Mouse (Mus musculus) forebrain, embryonic 15.5 days (tissue): Measurements from ENCODE around the gene Tpgs1. TPM values are rescaled to one million over a fixed set of nuclear protein-coding genes. Genes with fewer than 3 reads are reported as not detected.

Experiments
- ATAC-seq: fragments of 200-750 bp; cut with Nextera tagmentation; replicated peaks from 2 replicates; pipeline ENCODE4 v1.8.0; 2017; ENCODE audit warnings: mild to moderate bottlenecking, moderate TSS enrichment, moderate library complexity
- H3K27ac ChIP-seq: fragments of 300-500 bp; sonication (generic); replicated peaks from 2 replicates; pipeline ENCODE4 v1.5.1; 2015; ENCODE audit warnings: mild to moderate bottlenecking, inconsistent platforms
- H3K27me3 ChIP-seq: fragments of 300-500 bp; sonication (generic); 2 replicates; pipeline ENCODE4 v1.6.1; 2015; ENCODE audit warnings: inconsistent platforms
- H3K36me3 ChIP-seq: fragments of 300-500 bp; sonication (generic); 2 replicates; pipeline ENCODE4 v1.6.1; 2015; ENCODE audit warnings: mild to moderate bottlenecking, inconsistent platforms
- H3K4me1 ChIP-seq: fragments of 300-500 bp; sonication (generic); 2 replicates; pipeline ENCODE4 v1.6.1; 2015; ENCODE audit warnings: inconsistent platforms
- H3K4me2 ChIP-seq: fragments of 300-500 bp; sonication (generic); replicated peaks from 2 replicates; pipeline ENCODE4 v1.6.1; 2015; ENCODE audit warnings: mild to moderate bottlenecking, inconsistent platforms
- H3K4me3 ChIP-seq: fragments of 300-500 bp; sonication (generic); 2 replicates; pipeline ENCODE4 v1.5.1; 2015; ENCODE audit warnings: mild to moderate bottlenecking, inconsistent platforms
- H3K9ac ChIP-seq: fragments of 300-500 bp; sonication (generic); replicated peaks from 2 replicates; pipeline ENCODE4 v1.6.1; 2015; ENCODE audit warnings: mild to moderate bottlenecking, inconsistent platforms
- H3K9me3 ChIP-seq: fragments of 300-500 bp; sonication (generic); 2 replicates; pipeline ENCODE4 v1.6.1; 2016; ENCODE audit warnings: inconsistent platforms
- WGBS: fragments of 180-500 bp; shearing (Covaris S2); methylation state at CpG from one replicate; pipeline ENCODE4 v1.1.7; 2015; ENCODE audit warnings: mixed read lengths; 5-methylcytosine and 5-hydroxymethylcytosine counted together
- polyA plus RNA-seq: library from polyadenylated mRNA; unstranded; fragments of >200 nt; fragmentation: Nextera tagmentation; extraction: Ambion mirVana; gene quantifications from 2 replicates; pipeline ENCODE4 v1.2.1, GENCODE M21; 2015

Gene Tpgs1
- polyA plus RNA-seq, 1 experiment from 2014 or later = 80.0 TPM

DNA sequence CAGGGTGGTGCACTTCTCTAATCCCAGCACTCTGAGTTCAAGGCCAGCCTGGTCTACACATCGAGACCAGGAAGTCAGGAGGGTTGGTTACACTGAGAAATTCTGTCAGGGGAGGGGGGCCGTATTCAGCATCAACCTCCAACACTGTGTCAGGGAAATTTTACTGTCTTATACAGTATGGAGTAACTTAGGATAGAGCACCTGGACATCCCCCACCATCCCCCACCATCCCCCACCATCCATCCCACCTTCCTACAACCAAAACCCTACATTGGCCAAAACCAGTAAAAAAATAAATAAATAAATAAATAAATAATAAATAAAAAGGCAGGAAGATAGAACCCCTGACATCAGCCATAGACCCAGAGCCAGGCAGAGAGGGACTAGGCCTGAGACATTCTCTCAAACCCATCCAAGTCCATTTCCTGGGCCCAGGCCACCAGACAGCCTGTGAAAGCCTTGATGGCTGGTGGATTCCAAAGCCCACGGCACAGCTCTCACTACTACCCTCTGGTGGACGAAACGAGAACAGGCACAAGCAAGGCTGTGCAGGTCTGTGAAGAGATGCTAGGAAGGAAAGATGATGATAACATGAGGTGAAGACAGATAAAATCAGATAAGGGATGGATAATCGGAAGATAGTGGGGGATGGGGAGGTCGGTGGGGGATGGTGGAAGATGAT is 20.0 kb upstream of the Tpgs1 start:
- H3K4me1 ChIP-seq = no peaks in the 10 kb centered on the region
- H3K27ac ChIP-seq = no peak overlapping the region
- no peak overlapping the region for H3K4me2 ChIP-seq
- H3K36me3 ChIP-seq = no peaks in the 10 kb centered on the region
- H3K9me3 ChIP-seq = no peaks in the 10 kb centered on the region
- 32% methylated on average over 7 of the region's 7 CpGs for WGBS
- H3K27me3 ChIP-seq = no peaks in the 10 kb centered on the region
- H3K9ac ChIP-seq = no peak overlapping the region
- peak; percentile 58 for ATAC-seq
- H3K4me3 ChIP-seq = no peak overlapping the region

DNA sequence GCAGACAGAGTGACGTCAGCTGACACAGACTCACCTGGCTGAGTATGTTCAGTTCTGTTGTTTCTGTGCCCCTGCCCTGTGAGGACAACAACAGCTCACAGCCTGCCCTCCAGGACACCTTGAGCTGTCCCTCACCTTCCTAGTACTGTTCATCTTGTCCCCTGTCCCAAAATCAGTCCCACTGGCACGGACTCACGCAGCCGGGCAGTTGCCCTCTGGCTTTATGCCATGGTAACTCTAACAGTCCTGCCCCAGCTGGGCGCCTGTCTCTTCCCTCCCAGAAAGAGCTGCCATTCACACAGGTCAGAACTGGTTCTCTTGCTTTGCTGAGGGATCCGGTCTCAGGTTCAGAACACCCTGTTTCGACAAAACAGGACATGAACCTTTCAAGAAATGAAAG is 16.4 kb upstream of the Tpgs1 start:
- H3K27me3 ChIP-seq = no peaks in the 10 kb centered on the region
- H3K36me3 ChIP-seq = no peaks in the 10 kb centered on the region
- H3K4me3 ChIP-seq = no peak overlapping the region
- no peak overlapping the region for H3K27ac ChIP-seq
- no peaks in the 10 kb centered on the region; the same call in none of the 2 replicates for H3K4me1 ChIP-seq
- H3K9me3 ChIP-seq = no peaks in the 10 kb centered on the region
- no peak overlapping the region for H3K9ac ChIP-seq
- WGBS = 84% methylated on average over 7 of the region's 7 CpGs
- no peak overlapping the region for H3K4me2 ChIP-seq
- ATAC-seq = no peak

DNA sequence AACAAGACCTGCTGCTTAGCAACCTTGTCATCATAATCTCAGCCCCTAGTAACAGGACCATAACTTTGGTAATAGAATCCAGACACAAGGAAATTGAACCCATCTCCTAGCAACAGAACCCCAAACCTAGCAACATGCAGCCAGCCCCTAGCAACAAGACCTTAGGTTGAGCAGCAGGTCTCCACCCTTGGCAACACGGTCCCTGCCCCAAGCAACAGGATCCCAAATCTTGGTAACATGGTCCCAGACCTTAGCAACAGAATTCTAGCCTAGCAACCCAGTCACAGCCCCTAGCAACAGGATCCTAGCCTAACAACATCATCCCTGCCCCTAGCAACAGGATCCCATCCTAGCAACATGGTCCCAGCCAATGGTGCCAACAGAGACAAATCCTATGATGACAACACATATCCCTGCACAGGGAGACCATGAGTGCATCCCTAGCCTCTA is 14.2 kb upstream of the Tpgs1 start:
- H3K4me1 ChIP-seq = no peaks in the 10 kb centered on the region; the same call in none of the 2 replicates
- H3K4me3 ChIP-seq = no peak overlapping the region
- WGBS = 21% methylated on average over 1 of the region's 1 CpGs
- H3K27me3 ChIP-seq = no peaks in the 10 kb centered on the region
- H3K9ac ChIP-seq = no peak overlapping the region
- peak; percentile 85 for ATAC-seq
- no peaks in the 10 kb centered on the region for H3K36me3 ChIP-seq
- no peaks in the 10 kb centered on the region for H3K9me3 ChIP-seq
- H3K4me2 ChIP-seq = no peak overlapping the region
- H3K27ac ChIP-seq = peak overlapping the region; percentile 62

DNA sequence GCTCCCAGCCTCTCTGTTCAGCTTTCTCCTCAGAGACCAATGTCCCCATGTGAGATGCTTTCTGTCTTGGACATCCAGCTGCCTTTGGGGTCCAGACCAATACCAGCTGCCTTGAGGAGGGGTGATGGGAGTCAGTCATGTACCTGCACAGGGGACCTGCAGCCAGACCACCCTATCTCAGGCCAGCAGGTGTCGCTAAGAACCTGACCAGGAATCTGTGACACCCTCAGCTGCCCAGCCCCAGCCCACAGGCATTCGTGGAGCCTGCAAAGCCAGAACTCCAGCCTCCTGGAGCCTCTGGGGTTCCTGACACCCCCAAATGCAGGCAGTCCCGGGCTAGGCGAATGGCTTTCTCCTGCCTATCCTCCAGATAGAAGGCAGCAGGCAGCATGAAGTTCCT is 10.3 kb upstream of the Tpgs1 start:
- Histone ChIP-seq H3K4me3 (no peak overlapping the region), H3K27me3 (no peaks in the 10 kb centered on the region), H3K9ac (no peak overlapping the region), H3K4me2 (no peak overlapping the region), H3K36me3 (no peaks in the 10 kb centered on the region), H3K4me1 (no peaks in the 10 kb centered on the region; the same call in none of the 2 replicates), H3K27ac (no peak overlapping the region), H3K9me3 (no peaks in the 10 kb centered on the region)
- ATAC-seq = no peak
- WGBS = 24% methylated on average over 4 of the region's 4 CpGs

DNA sequence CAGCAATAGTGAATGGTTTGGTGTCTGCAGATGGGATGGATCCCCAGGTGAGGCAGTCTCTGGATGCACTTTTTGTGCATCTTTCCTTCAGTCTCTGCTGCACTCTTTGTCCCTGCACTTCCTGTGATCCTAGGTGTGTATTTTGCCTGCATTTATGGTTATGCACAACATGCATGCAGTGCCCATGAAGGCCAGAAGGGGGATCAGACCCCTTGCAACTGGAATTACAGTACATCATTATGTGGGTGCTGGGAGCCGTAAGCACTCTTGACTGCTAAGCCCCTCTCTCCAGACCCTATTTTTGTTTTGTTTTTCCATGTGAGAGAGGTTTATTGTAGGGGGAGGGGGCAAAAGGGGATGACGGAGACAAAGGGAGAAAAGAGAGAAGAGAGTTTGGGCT is 8.9 kb upstream of the Tpgs1 start:
- no peak overlapping the region for H3K4me3 ChIP-seq
- no peaks in the 10 kb centered on the region for H3K27me3 ChIP-seq
- H3K27ac ChIP-seq = no peak overlapping the region
- H3K9me3 ChIP-seq = no peaks in the 10 kb centered on the region
- H3K4me2 ChIP-seq = no peak overlapping the region
- ATAC-seq = no peak
- 62% methylated on average over 2 of the region's 2 CpGs for WGBS
- H3K9ac ChIP-seq = no peak overlapping the region
- no peaks in the 10 kb centered on the region for H3K36me3 ChIP-seq
- no peaks in the 10 kb centered on the region; the same call in 1 of the 2 replicates for H3K4me1 ChIP-seq

DNA sequence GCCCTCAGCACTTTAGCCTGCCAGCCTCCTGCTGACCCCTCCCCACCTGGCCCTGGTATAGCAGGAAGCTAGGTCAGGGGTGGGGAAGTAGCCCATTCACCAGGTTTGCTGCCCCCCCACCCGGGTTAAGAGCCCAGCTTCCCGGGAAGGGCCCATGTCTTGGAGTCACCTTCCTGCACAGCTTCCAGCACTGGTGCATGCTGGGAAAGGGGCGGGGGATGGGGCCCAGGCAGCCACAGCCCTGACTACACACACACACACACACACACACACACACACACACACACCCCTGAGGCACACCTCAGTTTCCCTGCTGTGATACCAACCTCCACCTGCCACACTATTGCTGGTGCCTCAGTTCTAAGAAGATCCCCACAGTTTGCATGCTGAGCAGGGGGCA is 7.3 kb upstream of the Tpgs1 start:
- H3K4me2 ChIP-seq = no peak overlapping the region
- H3K27ac ChIP-seq = no peak overlapping the region
- no peak overlapping the region for H3K4me3 ChIP-seq
- H3K36me3 ChIP-seq = no peaks in the 10 kb centered on the region
- no peaks in the 10 kb centered on the region for H3K9me3 ChIP-seq
- ATAC-seq = no peak
- no peaks in the 10 kb centered on the region for H3K4me1 ChIP-seq
- no peak overlapping the region for H3K9ac ChIP-seq
- 71% methylated on average over 3 of the region's 3 CpGs for WGBS
- H3K27me3 ChIP-seq = no peaks in the 10 kb centered on the region

DNA sequence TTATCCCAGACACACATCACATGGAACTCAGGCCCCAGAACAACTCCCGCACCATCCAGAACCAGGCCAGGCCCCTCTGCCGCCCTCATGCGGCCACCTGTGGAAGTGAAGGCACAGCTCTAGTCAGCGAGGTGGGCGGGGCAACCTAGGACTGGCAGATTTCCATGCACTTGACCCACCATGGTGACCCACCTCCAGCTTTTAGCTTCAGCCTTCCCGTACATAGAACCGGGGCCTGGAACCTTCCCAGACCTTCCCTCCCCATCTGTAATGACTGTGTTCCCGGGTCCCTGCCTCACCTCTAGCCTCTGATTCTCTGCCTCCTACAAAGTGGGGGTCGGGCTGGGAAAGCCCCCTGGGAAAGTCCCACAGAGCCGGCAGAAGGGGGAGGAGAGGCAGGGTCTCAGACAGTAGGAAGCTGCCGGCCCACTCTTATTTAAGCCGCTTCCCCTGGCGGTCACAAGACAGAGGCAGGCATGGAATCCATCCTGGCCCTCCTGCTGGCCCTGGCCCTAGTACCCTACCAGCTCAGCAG is 5.0 kb upstream of the Tpgs1 start, which contains the start of gene Madcam1:
Madcam1 (plus strand) TSS at position 429 of the 535 bp plus-strand sequence.
- WGBS = 12% methylated on average over 13 of the region's 13 CpGs
- no peak within 1 kb of the TSS for H3K9ac ChIP-seq
- ATAC-seq = no peak
- no peak within 1 kb of the TSS for H3K4me3 ChIP-seq
- H3K27me3 ChIP-seq = no peaks in the 10 kb centered on the region
- no peaks in the 10 kb centered on the region for H3K36me3 ChIP-seq
- H3K27ac ChIP-seq = no peak within 1 kb of the TSS
- H3K4me1 ChIP-seq = peaks cover 8% of the 10 kb centered on the region
- H3K9me3 ChIP-seq = no peaks in the 10 kb centered on the region
- no peak within 1 kb of the TSS for H3K4me2 ChIP-seq

DNA sequence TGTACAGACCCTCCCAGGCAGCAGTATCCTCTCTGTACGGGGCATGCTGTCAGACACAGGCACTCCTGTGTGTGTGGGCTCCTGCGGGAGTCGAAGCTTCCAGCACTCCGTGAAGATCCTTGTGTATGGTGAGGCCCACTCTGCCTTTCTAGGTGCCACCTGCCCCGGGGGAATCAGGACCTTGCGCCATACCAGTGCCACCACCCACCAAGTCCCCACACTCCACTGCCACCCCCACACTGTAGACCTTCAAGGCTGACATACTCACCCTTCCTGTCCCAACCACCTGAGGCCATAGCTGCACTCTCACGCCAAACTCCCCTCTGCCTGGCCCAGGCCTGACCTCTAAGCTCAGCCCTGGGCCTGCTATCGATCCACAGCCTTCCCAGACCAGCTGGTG is 4.1 kb upstream of the Tpgs1 start:
- 84% methylated on average over 8 of the region's 8 CpGs for WGBS
- Histone ChIP-seq H3K4me3 (no peak overlapping the region), H3K9ac (no peak overlapping the region), H3K9me3 (no peaks in the 10 kb centered on the region), H3K27ac (no peak overlapping the region), H3K4me1 (peaks cover 9% of the 10 kb centered on the region), H3K36me3 (no peaks in the 10 kb centered on the region), H3K27me3 (no peaks in the 10 kb centered on the region), H3K4me2 (no peak overlapping the region)
- ATAC-seq = no peak

DNA sequence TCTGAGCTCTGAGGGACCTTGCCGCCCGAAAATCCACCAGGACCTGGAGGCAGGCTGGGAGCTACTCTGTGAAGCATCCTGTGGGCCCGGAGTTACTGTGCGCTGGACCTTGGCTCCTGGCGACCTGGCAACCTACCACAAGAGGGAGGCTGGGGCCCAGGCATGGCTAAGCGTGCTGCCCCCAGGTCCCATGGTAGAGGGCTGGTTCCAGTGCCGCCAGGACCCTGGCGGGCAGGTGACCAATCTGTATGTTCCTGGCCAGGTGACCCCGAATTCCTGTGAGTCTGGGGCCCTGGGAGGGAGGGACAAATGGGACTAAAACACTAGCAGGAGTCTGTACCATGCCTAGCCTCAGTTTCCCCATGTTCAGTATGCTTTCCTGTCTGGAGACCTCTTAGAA is 2.7 kb upstream of the Tpgs1 start:
- no peak overlapping the region for H3K27ac ChIP-seq
- WGBS = 72% methylated on average over 9 of the region's 9 CpGs

DNA sequence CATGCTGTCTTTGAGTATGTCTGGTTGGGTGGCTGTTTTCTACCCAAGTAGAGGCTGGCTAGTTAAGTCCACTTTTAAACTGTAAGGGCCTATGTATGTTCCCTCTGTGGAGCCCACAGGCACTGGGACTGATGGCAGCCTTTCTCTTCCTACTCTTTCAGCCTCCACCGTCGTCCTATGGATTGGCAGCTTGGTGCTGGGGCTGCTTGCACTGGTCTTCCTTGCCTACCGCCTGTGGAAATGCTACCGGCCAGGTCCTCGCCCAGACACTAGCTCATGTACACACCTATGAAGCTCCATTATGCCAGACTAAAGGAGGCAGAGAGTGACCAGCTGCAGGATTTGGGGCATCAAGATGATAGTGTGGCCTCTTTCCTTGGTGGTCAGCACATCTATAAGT is 1.1 kb upstream of the Tpgs1 start:
- no peaks in the 10 kb centered on the region for H3K9me3 ChIP-seq

More for the DNA sequence above, 2.7 kb upstream of the Tpgs1 start:
- Histone ChIP-seq H3K36me3 (no peaks in the 10 kb centered on the region), H3K4me1 (peaks cover 21% of the 10 kb centered on the region), H3K27me3 (no peaks in the 10 kb centered on the region), H3K4me2 (no peak overlapping the region), H3K9ac (no peak overlapping the region), H3K9me3 (no peaks in the 10 kb centered on the region), H3K4me3 (no peak overlapping the region)
- no peak for ATAC-seq

DNA sequence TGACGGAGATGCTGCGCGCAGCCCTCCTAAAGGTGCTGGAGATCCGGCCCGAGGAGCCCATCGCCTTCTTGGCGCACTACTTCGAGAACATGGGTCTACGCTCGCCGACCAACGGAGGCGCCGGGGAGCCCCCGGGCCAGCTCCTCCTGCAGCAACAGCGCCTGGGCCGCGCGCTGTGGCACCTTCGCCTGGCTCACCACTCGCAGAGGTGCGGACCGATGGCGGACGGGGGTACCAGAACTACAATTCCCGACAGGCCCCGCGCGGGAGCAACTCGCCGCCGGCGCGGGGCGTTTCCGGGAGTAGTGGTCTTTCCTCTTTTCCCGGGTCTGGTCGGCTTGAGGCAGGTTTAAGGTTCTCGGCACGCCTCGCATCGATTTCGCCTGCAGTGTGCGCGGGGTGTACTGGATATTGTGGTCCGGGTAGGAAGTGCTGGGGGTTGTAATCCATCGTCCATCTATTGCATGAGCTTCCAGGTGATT is 448 bp downstream of the Tpgs1 start:
- WGBS = under 1% methylated on average over 47 of the region's 47 CpGs
- Histone ChIP-seq H3K4me3 (peak overlapping the region; percentile 92), H3K27me3 (no peaks in the 10 kb centered on the region), H3K4me1 (peaks cover 21% of the 10 kb centered on the region), H3K36me3 (no peaks in the 10 kb centered on the region), H3K9me3 (no peaks in the 10 kb centered on the region), H3K9ac (peak overlapping the region; percentile 91), H3K4me2 (peak overlapping the region; percentile 79), H3K27ac (peak overlapping the region; percentile 94)
- peak; percentile 66 for ATAC-seq

More for the DNA sequence above, 1.1 kb upstream of the Tpgs1 start:
- peak overlapping the region; percentile 94 for H3K27ac ChIP-seq
- ATAC-seq = no peak
- H3K27me3 ChIP-seq = no peaks in the 10 kb centered on the region
- 84% methylated on average over 5 of the region's 5 CpGs for WGBS
- peaks cover 21% of the 10 kb centered on the region for H3K4me1 ChIP-seq
- H3K4me2 ChIP-seq = peak overlapping the region; percentile 79; the same call in 1 of the 2 replicates
- H3K9ac ChIP-seq = no peak overlapping the region; the same call in 1 of the 2 replicates
- no peaks in the 10 kb centered on the region for H3K36me3 ChIP-seq
- H3K4me3 ChIP-seq = peak overlapping the region; percentile 92; the same call in 1 of the 2 replicates

DNA sequence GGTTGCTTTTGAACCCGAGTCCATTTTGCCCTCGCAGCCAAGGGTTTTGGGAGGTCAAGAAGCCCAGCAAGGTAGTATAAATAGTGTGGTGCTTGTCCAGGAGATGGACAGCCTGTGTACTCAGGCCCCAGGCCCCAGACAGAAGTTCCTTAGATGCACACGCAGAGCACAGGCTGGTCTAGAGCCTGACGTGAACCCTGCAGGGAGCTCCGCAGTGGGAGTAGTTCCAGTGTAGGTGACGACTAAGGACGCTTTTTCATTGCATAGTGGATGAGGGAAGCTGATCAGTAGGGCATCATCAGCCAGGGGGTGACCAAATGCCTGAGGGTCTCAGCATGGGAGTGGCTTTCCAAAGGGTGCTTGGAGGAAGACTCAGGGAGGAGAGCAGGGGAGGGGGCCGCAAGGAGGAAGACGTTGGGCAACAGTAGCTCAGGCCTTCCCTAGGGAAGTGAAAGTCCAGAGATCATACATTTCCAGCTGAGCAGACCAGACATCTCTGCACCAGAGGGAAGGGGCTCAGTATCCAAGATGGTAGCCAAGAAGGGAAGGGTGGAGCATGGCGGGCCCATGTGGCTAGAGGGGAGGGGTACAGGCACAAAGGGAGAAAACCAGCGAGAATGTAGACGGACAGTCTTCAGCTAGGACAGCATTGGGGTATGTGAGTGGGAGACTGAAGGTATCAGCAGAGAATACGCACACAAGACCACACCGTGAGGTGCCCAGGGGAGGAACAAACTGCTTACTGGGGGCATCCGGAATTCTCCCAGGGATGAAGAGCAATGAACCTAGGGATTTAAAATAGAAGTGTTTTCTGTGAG is 1.1 kb downstream of the Tpgs1 start:
- Histone ChIP-seq H3K9me3 (no peaks in the 10 kb centered on the region), H3K4me2 (peak overlapping the region; percentile 79), H3K9ac (peak overlapping the region; percentile 91), H3K27me3 (no peaks in the 10 kb centered on the region), H3K27ac (peak overlapping the region; percentile 94), H3K4me3 (peak overlapping the region; percentile 92), H3K36me3 (no peaks in the 10 kb centered on the region), H3K4me1 (peaks cover 21% of the 10 kb centered on the region)
- WGBS = 33% methylated on average over 15 of the region's 15 CpGs
- ATAC-seq = peak; percentile 32
